Mouse (Mus musculus) cerebellum, adult 8-10 months (tissue): Measurements from ENCODE around the gene Gipc2.
"Not testable (repeated sequence)": the region's sequence is repeated elsewhere in the genome, so short reads cannot be mapped to it uniquely, and the experiment has no call there.

Experiments
- DNase-seq: peaks from one replicate; pipeline ENCODE4 v3.0.0; 2022

The Gipc2 gene

DNA sequence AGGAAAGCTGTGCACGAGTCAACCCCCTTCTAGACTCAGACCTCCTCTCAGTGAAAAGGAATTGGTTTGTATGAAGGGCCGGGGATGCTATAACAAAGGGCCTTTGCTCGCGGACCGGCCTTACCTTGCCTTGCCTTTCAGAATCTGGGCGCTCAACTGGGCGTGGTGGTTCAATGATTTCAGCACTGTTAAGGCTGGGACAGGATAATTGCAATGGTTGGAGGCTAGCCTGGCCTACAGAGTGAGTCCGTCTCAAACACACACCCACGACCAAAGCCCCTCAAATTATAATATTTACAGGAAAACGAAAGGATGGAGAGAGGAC is at the start of gene Gipc2:
Gene Gipc2 (minus strand): TSS at position 132 of the 325 bp plus-strand sequence.
- no peak for DNase-seq

GRCm38 (mm10) chr3:152213416-152213815 is 47.4 kb upstream of the Gipc2 start:
- no peak for DNase-seq

- no peak for DNase-seq
Observed at GRCm38 (mm10) chr3:152211731-152212279, 45.8 kb upstream of the Gipc2 start.

- peak; percentile 66 for DNase-seq
Observed at GRCm38 (mm10) chr3:152210728-152211391, 44.8 kb upstream of the Gipc2 start.

DNA sequence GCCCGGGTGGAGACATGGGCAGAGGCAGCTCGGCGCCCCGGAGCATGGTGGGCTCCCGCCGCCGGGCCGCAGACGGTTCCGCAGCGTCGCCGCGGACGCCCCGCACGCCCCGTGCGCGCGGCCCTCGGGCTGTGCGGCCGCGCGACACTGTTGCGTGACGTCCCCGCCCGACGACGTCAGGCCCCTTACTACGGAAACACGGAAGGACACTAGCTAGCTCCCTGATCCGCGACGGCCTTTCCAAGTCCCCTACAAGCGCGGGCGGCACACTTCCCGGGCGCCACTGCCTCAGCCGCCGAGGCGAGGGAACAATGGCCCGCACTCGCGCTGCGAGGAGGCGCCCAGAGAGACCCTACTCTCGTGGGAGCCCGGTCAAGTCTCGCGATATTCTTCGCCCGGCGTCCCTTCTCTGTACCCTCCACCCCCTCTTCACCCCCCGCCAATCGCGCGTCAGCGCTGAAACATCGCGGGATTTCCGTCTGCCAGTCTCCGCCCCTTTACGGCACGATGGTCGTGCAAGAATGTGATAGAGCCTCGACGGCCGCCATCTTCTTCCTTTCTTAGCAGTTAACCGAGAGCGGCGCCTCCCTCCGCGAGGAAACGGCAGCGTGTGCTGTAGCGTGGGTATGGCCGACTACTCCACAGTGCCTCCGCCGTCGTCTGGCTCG is 44.1 kb upstream of the Gipc2 start, which contains the start of the genes Dnajb4 and Fubp1:
Gene Dnajb4 (minus strand): TSS at position 336 of the 668 bp plus-strand sequence.
Gene Fubp1 (plus strand): TSS at position 456 of the 668 bp plus-strand sequence.
- DNase-seq = peak; percentile 100

GRCm38 (mm10) chr3:152209177-152209966 is 43.3 kb upstream of the Gipc2 start:
- DNase-seq = peak; percentile 31

DNA sequence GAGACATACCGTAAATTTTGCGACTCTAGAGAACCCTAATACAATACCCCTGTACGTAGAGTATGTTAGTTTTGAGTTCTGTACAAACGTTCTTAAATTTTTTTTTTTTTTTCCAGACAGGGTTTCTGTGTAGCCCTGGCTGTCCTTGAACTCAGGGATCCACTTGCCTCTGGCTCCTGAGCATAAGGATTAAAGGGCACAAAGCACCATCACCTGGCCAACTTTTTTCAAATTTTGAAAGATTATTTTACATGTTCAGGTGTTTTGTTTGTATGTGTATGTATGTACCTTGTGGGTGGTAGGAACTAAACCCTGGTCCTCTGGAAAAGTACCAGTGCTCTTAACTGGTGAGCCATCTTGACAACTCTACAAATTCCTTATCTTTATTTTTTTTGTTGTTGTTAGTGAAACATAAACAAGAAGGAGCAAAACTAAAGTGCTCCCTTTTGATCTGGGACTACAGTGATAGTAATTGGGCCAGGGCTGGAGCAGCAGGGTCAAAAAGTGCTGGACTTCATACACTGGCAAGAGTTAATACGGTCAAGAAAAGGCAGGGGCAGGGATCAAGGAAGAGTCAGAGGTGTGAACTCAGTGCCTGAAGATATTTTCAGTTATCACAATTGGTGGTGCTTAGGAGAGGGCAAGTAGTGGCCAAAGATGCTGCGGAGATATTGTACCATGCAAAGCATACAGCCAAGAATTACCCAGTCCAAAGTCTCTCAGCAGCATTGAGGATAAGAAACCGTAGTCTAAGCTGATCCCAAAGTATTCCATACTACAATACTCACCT is 42.3 kb upstream of the Gipc2 start:
- DNase-seq = no peak

DNA sequence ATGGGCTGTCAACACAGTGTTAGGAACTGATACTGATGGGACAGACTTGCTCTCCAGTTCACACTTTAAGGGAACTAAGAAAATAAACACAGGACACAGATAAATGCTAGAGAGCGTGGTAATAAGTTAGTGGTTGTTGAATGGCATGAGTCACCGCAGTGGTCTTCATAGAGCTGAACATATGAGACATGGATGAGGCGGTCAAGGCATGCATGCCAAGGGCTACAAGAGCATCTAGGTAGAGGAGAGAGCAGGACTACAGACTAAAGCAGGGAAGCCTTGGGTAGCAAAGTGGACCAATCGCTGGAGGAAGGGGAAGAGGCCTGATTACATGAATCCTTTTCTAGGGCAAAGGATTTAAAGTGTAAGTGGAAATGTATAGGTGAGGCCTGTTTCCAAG is 41.1 kb upstream of the Gipc2 start:
- DNase-seq = no peak

- DNase-seq = no peak
Observed at GRCm38 (mm10) chr3:152204577-152204976, 38.5 kb upstream of the Gipc2 start.

DNA sequence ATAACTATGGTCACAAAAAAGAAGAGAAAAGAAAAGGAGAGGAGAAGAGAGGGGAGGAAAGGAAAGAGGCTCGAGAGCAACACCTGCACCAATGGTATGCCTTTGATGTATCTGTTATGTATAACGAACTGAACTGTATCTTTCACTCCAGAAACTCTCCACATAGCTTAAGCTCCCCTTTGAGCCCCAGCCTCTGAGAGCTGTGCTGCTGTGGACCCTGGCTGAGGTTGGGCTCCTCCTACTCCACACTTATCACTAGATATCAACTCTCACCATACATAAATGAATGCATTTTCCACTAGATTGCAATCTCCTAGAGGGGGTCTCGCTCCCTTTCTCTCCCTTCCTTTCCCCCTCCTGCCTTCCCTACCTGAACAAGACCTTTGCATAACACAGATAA is 38.0 kb upstream of the Gipc2 start:
- no peak for DNase-seq

- DNase-seq = no peak
Observed at GRCm38 (mm10) chr3:152203411-152203810, 37.4 kb upstream of the Gipc2 start.

GRCm38 (mm10) chr3:152202942-152203341 is 36.9 kb upstream of the Gipc2 start:
- DNase-seq = no peak

DNA sequence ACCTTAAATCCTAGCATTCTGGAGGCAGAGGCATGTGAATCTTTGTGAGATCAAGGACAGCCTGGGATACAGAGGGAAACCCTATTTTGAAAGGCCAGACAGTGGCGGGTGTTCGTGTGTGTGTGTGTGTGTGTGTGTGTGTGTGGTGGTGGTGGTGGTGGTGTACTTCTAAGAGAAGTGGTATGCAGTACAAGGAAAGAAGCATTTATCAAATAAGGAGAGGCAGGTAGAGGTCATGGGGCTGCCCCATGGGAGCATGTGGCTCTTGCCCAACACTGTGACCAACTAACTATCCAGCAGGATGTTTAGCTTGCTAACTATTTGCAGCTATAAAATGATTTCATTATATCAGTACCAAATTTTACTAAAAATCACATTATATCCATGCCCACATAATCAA is 35.6 kb upstream of the Gipc2 start:
- DNase-seq = no peak

DNA sequence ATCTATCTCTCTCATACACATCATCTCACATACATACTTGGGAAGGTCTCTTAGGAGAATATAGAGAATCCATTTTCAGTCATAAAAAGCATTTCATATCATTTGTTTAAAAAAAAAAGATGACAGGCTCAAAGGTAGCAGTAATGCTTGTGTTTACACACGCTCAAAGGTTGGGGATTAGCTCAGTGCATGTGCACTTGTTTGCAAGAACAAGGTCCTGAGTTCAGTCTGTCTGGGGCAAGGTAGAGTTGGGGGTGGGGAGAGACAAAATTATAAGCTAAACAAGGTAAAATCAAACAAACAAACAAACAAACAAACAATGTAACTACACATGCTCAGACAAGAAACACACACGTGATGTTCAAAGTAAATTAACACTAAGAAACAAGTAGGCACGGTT is 35.2 kb upstream of the Gipc2 start:
- no peak for DNase-seq

- no peak for DNase-seq
Observed at GRCm38 (mm10) chr3:152199125-152199524, 33.1 kb upstream of the Gipc2 start.

GRCm38 (mm10) chr3:152197246-152197645 is 31.2 kb upstream of the Gipc2 start:
- not testable (repeated sequence) for DNase-seq

DNA sequence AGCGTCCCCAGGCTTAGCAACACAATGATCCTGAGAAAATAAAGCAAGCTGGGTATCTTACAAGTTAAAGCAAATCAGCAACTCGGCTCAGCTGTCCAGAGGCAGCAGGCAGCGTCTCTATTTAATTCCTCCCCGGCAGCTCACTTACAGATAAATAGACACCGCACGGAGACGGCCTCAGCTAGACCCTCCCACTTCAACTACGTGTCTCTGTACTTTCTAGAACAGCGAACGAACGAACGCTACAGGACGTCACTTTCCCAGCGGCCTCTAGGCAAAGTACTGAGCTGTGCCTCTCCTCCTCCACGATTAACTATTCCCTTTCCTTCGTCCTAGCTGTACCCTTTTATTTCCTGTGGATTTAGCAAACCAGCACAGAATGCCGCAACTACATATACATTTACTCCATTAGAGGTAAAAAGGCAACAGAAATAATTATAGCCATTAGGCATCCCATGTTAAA is 27.6 kb upstream of the Gipc2 start:
- DNase-seq = peak; percentile 74

DNA sequence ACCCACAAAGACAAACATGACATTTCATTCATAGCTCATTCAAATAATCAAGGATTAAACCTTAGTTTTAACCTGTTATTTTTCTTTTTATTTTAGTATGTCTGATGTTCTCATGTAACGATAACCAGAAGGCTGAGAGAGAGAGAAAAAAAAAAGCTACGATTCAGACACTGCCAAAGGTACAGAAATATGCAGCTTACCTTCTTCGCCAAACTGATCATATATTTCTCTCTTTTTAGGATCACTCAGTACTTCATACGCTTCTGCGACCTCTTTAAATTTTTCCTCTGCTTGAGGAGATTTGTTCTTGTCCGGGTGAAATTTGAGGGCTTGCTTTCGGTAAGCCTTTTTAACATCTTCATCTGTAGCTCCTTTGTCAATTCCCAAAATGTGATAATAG is 27.1 kb upstream of the Gipc2 start:
- no peak for DNase-seq

GRCm38 (mm10) chr3:152192238-152192931 is 26.4 kb upstream of the Gipc2 start:
- no peak for DNase-seq

- DNase-seq = no peak
Observed at GRCm38 (mm10) chr3:152191791-152192237, 25.8 kb upstream of the Gipc2 start.

GRCm38 (mm10) chr3:152190679-152191477 is 24.8 kb upstream of the Gipc2 start:
- no peak for DNase-seq
